Mouse (Mus musculus) megakaryocyte, embryonic 14.5 days (primary cell): ENCODE measurements around the gene Fsip1. TPM values are rescaled to one million over a fixed set of nuclear protein-coding genes. Genes with fewer than 3 reads are reported as not detected.

Source experiments
- H3K27me3 ChIP-seq: replicated peaks from 2 replicates; pipeline ENCODE3; 2012; ENCODE audit warnings: inconsistent platforms
- H3K36me3 ChIP-seq: replicated peaks from 2 replicates; pipeline ENCODE3; 2012; ENCODE audit warnings: low read length, inconsistent platforms, mixed read lengths
- H3K4me1 ChIP-seq: 2 replicates; pipeline ENCODE4 v1.6.1; 2012; ENCODE audit warnings: inconsistent platforms
- H3K4me3 ChIP-seq: replicated peaks from 2 replicates; pipeline ENCODE3; 2012; ENCODE audit warnings: moderate library complexity, mild to moderate bottlenecking, inconsistent platforms
- H3K9me3 ChIP-seq: 2 replicates; pipeline ENCODE4 v1.6.1; 2012; ENCODE audit warnings: inconsistent platforms
- FLI1 ChIP-seq: IDR thresholded peaks from 2 replicates; pipeline ENCODE4 v1.6.1; 2012; ENCODE audit warnings: low read length, inconsistent platforms, mixed read lengths
- GATA1 ChIP-seq: IDR thresholded peaks from 3 replicates; pipeline ENCODE4 v1.6.1; 2012; ENCODE audit warnings: mixed read lengths, low read length, inconsistent platforms, borderline replicate concordance
- polyA plus RNA-seq: library from polyadenylated mRNA; stranded (reverse); fragments of >175 nt; gene quantifications from 2 replicates; pipeline ENCODE4 v1.2.3, GENCODE M21; 2012; ENCODE audit warnings: low replicate concordance; ENCODE audit not compliant: insufficient read depth

Gene Fsip1
- polyA plus RNA-seq, 1 experiment, result not detected

- H3K9me3 ChIP-seq, result no peaks in the 10 kb centered on the region
- peaks cover 4% of the 10 kb centered on the region for H3K27me3 ChIP-seq
- H3K4me1 ChIP-seq, result peaks cover 3% of the 10 kb centered on the region; the same call in 1 of the 2 replicates
- TF ChIP-seq GATA1 (no peak), FLI1 (no peak)
- no peak overlapping the region for H3K4me3 ChIP-seq
- no peaks in the 10 kb centered on the region for H3K36me3 ChIP-seq
Observed at GRCm38 (mm10) chr2:118137071-118137470, 119.7 kb downstream of the Fsip1 start.

DNA sequence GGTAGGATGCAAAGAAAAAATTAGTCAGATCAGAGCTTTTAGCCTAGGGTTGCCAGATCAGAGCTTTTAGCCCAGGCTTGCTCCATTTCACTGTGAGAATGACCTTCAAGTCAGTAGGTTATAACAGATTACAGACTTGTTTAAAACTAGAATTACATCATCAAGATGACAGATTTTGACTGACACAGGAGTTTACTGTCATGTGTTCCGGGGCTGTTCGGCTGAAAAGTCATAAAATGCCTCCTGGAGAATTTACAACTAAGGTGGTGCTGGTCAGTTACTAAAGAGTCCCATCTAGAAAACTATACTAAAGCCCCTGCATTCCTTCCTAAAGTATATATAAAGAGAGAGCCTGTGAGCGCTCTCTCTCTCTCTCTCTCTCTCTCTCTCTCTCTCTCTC lies 128.5 kb downstream of the Fsip1 start:
- Histone ChIP-seq H3K27me3 (no peaks in the 10 kb centered on the region), H3K9me3 (no peaks in the 10 kb centered on the region), H3K4me1 (peaks cover 14% of the 10 kb centered on the region), H3K36me3 (peaks cover 37% of the 10 kb centered on the region), H3K4me3 (no peak overlapping the region)
- no peak for TF ChIP-seq GATA1
- TF ChIP-seq FLI1, result no peak

- TF ChIP-seq FLI1 (no peak), GATA1 (no peak)
- H3K9me3 ChIP-seq, result no peaks in the 10 kb centered on the region
- H3K4me1 ChIP-seq, result peaks cover 16% of the 10 kb centered on the region
- H3K36me3 ChIP-seq, result peaks cover 43% of the 10 kb centered on the region
- no peaks in the 10 kb centered on the region for H3K27me3 ChIP-seq
- no peak overlapping the region for H3K4me3 ChIP-seq
Observed at GRCm38 (mm10) chr2:118127516-118128288, 129.1 kb downstream of the Fsip1 start.

DNA sequence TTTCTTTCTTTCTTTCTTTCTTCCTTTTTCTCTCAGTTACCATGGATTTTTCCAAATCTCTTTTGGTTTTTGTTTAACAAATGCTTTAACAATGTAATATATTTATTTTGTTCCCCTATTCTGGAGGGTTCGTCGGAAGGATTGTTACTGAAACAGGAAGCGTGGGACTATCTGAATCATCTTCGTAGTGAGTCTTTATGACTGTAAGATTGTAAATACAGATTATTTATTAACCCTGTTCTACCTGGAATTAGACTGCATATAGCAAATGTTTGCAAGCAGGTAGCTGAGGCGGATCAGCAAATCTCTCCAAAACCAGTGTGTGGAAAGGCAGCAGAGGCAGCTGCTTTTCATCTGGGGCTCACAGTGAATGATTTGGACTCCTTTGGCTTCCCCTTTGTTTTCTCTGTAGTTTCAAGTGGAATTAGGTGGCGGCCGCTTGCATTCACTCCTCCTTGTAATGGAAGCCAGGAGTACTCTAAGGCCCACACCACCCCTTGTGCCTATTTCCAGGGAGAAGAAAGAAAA lies 130.8 kb downstream of the Fsip1 start:
- TF ChIP-seq FLI1 (no peak), GATA1 (no peak)
- H3K27me3 ChIP-seq, result no peaks in the 10 kb centered on the region
- H3K9me3 ChIP-seq, result no peaks in the 10 kb centered on the region
- peaks cover 12% of the 10 kb centered on the region for H3K4me1 ChIP-seq
- no peak overlapping the region for H3K4me3 ChIP-seq
- H3K36me3 ChIP-seq, result peaks cover 60% of the 10 kb centered on the region

DNA sequence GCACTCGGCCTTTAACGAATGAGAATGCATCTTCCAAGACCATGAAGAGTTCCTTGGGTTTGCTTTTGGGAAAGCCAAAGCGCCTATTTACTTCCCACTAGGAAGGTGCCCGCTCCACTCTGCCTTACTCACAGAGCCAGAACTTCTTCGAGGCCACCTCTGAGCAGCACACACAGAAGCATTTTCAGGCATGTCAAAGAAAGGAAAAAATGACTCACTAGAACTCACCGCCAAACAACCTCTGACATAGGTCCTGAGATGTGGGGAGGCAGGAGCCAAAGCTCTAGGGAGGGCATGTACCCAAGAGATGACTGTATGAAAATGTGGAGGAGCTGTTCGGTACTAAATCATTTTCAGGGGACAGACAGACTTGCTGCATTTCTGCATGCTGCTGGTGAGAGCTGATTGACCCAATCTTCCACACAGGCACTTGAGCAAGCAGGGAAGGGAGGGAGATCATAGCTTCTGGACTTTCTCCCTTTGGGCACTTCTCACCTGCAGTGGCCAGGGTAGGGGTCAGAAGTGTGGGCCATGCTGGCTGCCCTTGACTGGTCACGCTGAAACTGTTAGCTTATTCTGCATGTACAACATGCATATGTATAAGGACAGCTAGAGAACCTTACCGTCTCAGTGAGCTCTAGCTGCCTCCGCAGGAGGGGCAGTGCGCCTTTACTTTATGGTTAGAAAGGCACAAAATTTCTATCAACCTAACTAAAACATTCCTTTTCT lies 131.4 kb downstream of the Fsip1 start:
- peaks cover 66% of the 10 kb centered on the region for H3K36me3 ChIP-seq

GRCm38 (mm10) chr2:118124437-118124836 lies 132.3 kb downstream of the Fsip1 start:
- H3K36me3 ChIP-seq, result peaks cover 76% of the 10 kb centered on the region
- no peak for TF ChIP-seq GATA1
- no peak for TF ChIP-seq FLI1

More for the DNA sequence above, 131.4 kb downstream of the Fsip1 start:
- H3K27me3 ChIP-seq, result no peaks in the 10 kb centered on the region
- no peaks in the 10 kb centered on the region for H3K9me3 ChIP-seq
- no peak overlapping the region for H3K4me3 ChIP-seq
- peaks cover 17% of the 10 kb centered on the region for H3K4me1 ChIP-seq
- TF ChIP-seq GATA1, result no peak
- TF ChIP-seq FLI1, result no peak

DNA sequence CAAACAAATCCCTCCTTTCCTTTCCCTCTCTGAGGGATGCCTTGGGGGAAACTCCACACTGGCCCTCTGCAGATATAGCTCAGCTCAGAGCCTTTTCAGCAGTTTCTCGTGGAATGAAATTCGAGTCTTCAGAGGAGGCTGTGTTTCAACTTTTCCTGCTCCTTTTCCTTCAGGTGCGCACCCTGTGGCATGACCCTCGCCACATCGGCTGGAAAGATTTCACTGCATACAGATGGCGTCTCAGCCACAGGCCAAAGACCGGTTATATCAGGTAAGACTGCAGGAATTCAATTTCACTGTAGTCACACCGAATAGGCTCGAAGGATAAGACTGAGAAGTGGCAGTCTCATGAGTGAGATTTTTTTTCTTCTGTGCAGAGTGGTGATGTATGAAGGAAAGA lies 133.0 kb downstream of the Fsip1 start:
- TF ChIP-seq FLI1, result no peak
- no peak for TF ChIP-seq GATA1
- no peaks in the 10 kb centered on the region for H3K27me3 ChIP-seq
- no peak overlapping the region for H3K4me3 ChIP-seq
- H3K36me3 ChIP-seq, result peaks cover 82% of the 10 kb centered on the region
- peaks cover 32% of the 10 kb centered on the region for H3K4me1 ChIP-seq
- H3K9me3 ChIP-seq, result no peaks in the 10 kb centered on the region

More at GRCm38 (mm10) chr2:118124437-118124836, 132.3 kb downstream of the Fsip1 start:
- H3K4me3 ChIP-seq, result no peak overlapping the region
- peaks cover 25% of the 10 kb centered on the region for H3K4me1 ChIP-seq
- H3K9me3 ChIP-seq, result no peaks in the 10 kb centered on the region
- H3K27me3 ChIP-seq, result no peaks in the 10 kb centered on the region

- Histone ChIP-seq H3K36me3 (peaks cover 97% of the 10 kb centered on the region), H3K9me3 (no peaks in the 10 kb centered on the region)
Observed at GRCm38 (mm10) chr2:118122291-118122690, 134.5 kb downstream of the Fsip1 start.

GRCm38 (mm10) chr2:118120751-118121150 lies 136.0 kb downstream of the Fsip1 start:
- H3K27me3 ChIP-seq, result no peaks in the 10 kb centered on the region
- H3K36me3 ChIP-seq, result peaks cover 100% of the 10 kb centered on the region
- peak overlapping the region; percentile 4 for H3K4me3 ChIP-seq
- no peaks in the 10 kb centered on the region for H3K9me3 ChIP-seq
- H3K4me1 ChIP-seq, result peaks cover 61% of the 10 kb centered on the region
- TF ChIP-seq GATA1 (no peak), FLI1 (no peak)

More at GRCm38 (mm10) chr2:118122291-118122690, 134.5 kb downstream of the Fsip1 start:
- TF ChIP-seq FLI1 (no peak), GATA1 (no peak)
- Histone ChIP-seq H3K4me3 (peak overlapping the region; percentile 3), H3K27me3 (no peaks in the 10 kb centered on the region), H3K4me1 (peaks cover 45% of the 10 kb centered on the region)

GRCm38 (mm10) chr2:118120095-118120494 lies 136.7 kb downstream of the Fsip1 start:
- TF ChIP-seq GATA1, result no peak
- TF ChIP-seq FLI1, result no peak
- peaks cover 100% of the 10 kb centered on the region for H3K36me3 ChIP-seq
- H3K27me3 ChIP-seq, result no peaks in the 10 kb centered on the region

More at GRCm38 (mm10) chr2:118120095-118120494, 136.7 kb downstream of the Fsip1 start:
- Histone ChIP-seq H3K9me3 (no peaks in the 10 kb centered on the region), H3K4me1 (peaks cover 67% of the 10 kb centered on the region), H3K4me3 (peak overlapping the region; percentile 66)
